Mouse (Mus musculus): ENCODE data around the gene Gm48551.

The Gm48551 gene

GRCm38 (mm10) chr10:81383802-81384604 lies at the start of gene Gm48551, which contains the start of gene Dohh:
TSS of gene Gm48551 (plus strand) at chr10:81384466.
TSS of gene Dohh (plus strand) at chr10:81384428.
- DNase-seq (ENCODE audit: low read depth, low spot score), result peak; percentile 97

GRCm38 (mm10) chr10:81335393-81336340 lies 48.6 kb upstream of the Gm48551 start:
- DNase-seq (ENCODE audit: low read depth, low spot score), result no peak

- DNase-seq (ENCODE audit: low read depth, low spot score), result no peak
Measured at GRCm38 (mm10) chr10:81336558-81336957, 47.7 kb upstream of the Gm48551 start.

GRCm38 (mm10) chr10:81340551-81341332 lies 43.5 kb upstream of the Gm48551 start:
- DNase-seq (ENCODE audit: low read depth, low spot score), result no peak

GRCm38 (mm10) chr10:81341333-81341949 lies 42.8 kb upstream of the Gm48551 start:
- DNase-seq (ENCODE audit: low read depth, low spot score), result peak; percentile 54

GRCm38 (mm10) chr10:81342686-81343505 lies 41.4 kb upstream of the Gm48551 start, which contains the start of gene Gipc3:
TSS of gene Gipc3 (minus strand) at chr10:81343266.
- no peak for DNase-seq (ENCODE audit: low read depth, low spot score)

- no peak for DNase-seq (ENCODE audit: low read depth, low spot score)
Measured at GRCm38 (mm10) chr10:81344421-81345161, 39.7 kb upstream of the Gm48551 start.

- DNase-seq (ENCODE audit: low read depth, low spot score), result no peak
Measured at GRCm38 (mm10) chr10:81345162-81345534, 39.1 kb upstream of the Gm48551 start.

GRCm38 (mm10) chr10:81346453-81347067 lies 37.7 kb upstream of the Gm48551 start:
- peak; percentile 42 for DNase-seq (ENCODE audit: low read depth, low spot score)

GRCm38 (mm10) chr10:81349146-81349545 lies 35.1 kb upstream of the Gm48551 start:
- no peak for DNase-seq (ENCODE audit: low read depth, low spot score)

- no peak for DNase-seq (ENCODE audit: low read depth, low spot score)
Measured at GRCm38 (mm10) chr10:81349961-81350350, 34.3 kb upstream of the Gm48551 start.

GRCm38 (mm10) chr10:81350351-81351063 lies 33.8 kb upstream of the Gm48551 start, which contains the start of gene Hmg20b:
TSS of gene Hmg20b (minus strand) at chr10:81350480.
- DNase-seq (ENCODE audit: low read depth, low spot score), result peak; percentile 97

GRCm38 (mm10) chr10:81351678-81352291 lies 32.5 kb upstream of the Gm48551 start:
- DNase-seq (ENCODE audit: low read depth, low spot score), result no peak

GRCm38 (mm10) chr10:81354738-81355477 lies 29.4 kb upstream of the Gm48551 start:
- DNase-seq (ENCODE audit: low read depth, low spot score), result no peak

GRCm38 (mm10) chr10:81355533-81355932 lies 28.7 kb upstream of the Gm48551 start:
- DNase-seq (ENCODE audit: low read depth, low spot score), result no peak

- no peak for DNase-seq (ENCODE audit: low read depth, low spot score)
Measured at GRCm38 (mm10) chr10:81356352-81356990, 27.8 kb upstream of the Gm48551 start.
